Mouse (Mus musculus): Measurements from ENCODE around the gene Fryl. TPM values are rescaled to one million over a fixed set of nuclear protein-coding genes. Genes with fewer than 3 reads are reported as not detected.
"Not testable (repeated sequence)": the region's sequence is repeated elsewhere in the genome, so short reads cannot be mapped to it uniquely, and the experiment has no call there.

Gene Fryl
- polyA plus RNA-seq, 1 experiment from 2014 or later: 46.2 TPM

- Histone ChIP-seq H3K36me3 (replicated peaks) (no peaks in the 10 kb centered on the region), H3K27me3 (peaks cover 48% of the 10 kb centered on the region), H3K4me3 (replicated peaks) (no peak overlapping the region), H3K4me1 (replicated peaks) (0 out of 2 replicates have a peak, but pooled peaks cover 2% of the 10 kb centered on the region), H3K9ac (no peak overlapping the region), H3K27ac (replicated peaks) (no peak overlapping the region), H3K4me2 (no peak overlapping the region), H3K9me3 (replicated peaks) (no peaks in the 10 kb centered on the region)
- ATAC-seq (ENCODE audit: insufficient read depth): no peak
- 83% methylated on average over 5 of the region's 5 CpGs for WGBS (ENCODE audit: insufficient replicate concordance)
Measured at GRCm38 (mm10) chr5:73004046-73004445, 252.4 kb downstream of the Fryl start.

- not testable (repeated sequence) for ATAC-seq (ENCODE audit: insufficient read depth); H3K4me3 ChIP-seq (replicated peaks); H3K27me3 ChIP-seq; H3K4me1 ChIP-seq (replicated peaks); H3K27ac ChIP-seq (replicated peaks); H3K9ac ChIP-seq; H3K9me3 ChIP-seq (replicated peaks); H3K36me3 ChIP-seq (replicated peaks); H3K4me2 ChIP-seq
- WGBS (ENCODE audit: insufficient replicate concordance): 68% methylated on average over 1 of the region's 1 CpGs
Measured at GRCm38 (mm10) chr5:72998546-72998945, 257.9 kb downstream of the Fryl start.

GRCm38 (mm10) chr5:72995379-72995778 is 261.0 kb downstream of the Fryl start:
- H3K27ac ChIP-seq (replicated peaks): no peak overlapping the region
- H3K27me3 ChIP-seq: no peaks in the 10 kb centered on the region
- no peaks in the 10 kb centered on the region for H3K9me3 ChIP-seq (replicated peaks)
- 51% methylated on average over 10 of the region's 10 CpGs for WGBS (ENCODE audit: insufficient replicate concordance)
- H3K4me2 ChIP-seq: no peak overlapping the region
- no peaks in the 10 kb centered on the region for H3K4me1 ChIP-seq (replicated peaks)
- no peak overlapping the region for H3K4me3 ChIP-seq (replicated peaks)
- H3K36me3 ChIP-seq (replicated peaks): no peaks in the 10 kb centered on the region
- ATAC-seq (ENCODE audit: insufficient read depth): no peak
- H3K9ac ChIP-seq: no peak overlapping the region

- H3K4me1 ChIP-seq (replicated peaks): no peaks in the 10 kb centered on the region
- H3K9ac ChIP-seq: no peak overlapping the region
- H3K4me3 ChIP-seq (replicated peaks): no peak overlapping the region
- no peak overlapping the region for H3K27ac ChIP-seq (replicated peaks)
- 57% methylated on average over 2 of the region's 2 CpGs for WGBS (ENCODE audit: insufficient replicate concordance)
- no peak overlapping the region for H3K4me2 ChIP-seq
- no peaks in the 10 kb centered on the region for H3K27me3 ChIP-seq
- no peaks in the 10 kb centered on the region for H3K36me3 ChIP-seq (replicated peaks)
- no peak for ATAC-seq (ENCODE audit: insufficient read depth)
- H3K9me3 ChIP-seq (replicated peaks): no peaks in the 10 kb centered on the region
Measured at GRCm38 (mm10) chr5:72994928-72995327, 261.5 kb downstream of the Fryl start.

GRCm38 (mm10) chr5:72994424-72994823 is 262.0 kb downstream of the Fryl start:
- no peak for ATAC-seq (ENCODE audit: insufficient read depth)
- H3K9me3 ChIP-seq (replicated peaks): no peaks in the 10 kb centered on the region
- 66% methylated on average over 8 of the region's 8 CpGs for WGBS (ENCODE audit: insufficient replicate concordance)

GRCm38 (mm10) chr5:72992474-72992873 is 263.9 kb downstream of the Fryl start:
- no peak overlapping the region for H3K4me2 ChIP-seq
- no peaks in the 10 kb centered on the region for H3K36me3 ChIP-seq (replicated peaks)
- H3K4me1 ChIP-seq (replicated peaks): no peaks in the 10 kb centered on the region
- no peak overlapping the region for H3K4me3 ChIP-seq (replicated peaks)
- H3K9me3 ChIP-seq (replicated peaks): no peaks in the 10 kb centered on the region
- no peak overlapping the region for H3K9ac ChIP-seq
- no peaks in the 10 kb centered on the region for H3K27me3 ChIP-seq
- 38% methylated on average over 1 of the region's 1 CpGs for WGBS (ENCODE audit: insufficient replicate concordance)
- no peak overlapping the region for H3K27ac ChIP-seq (replicated peaks)
- ATAC-seq (ENCODE audit: insufficient read depth): no peak

More at GRCm38 (mm10) chr5:72994424-72994823, 262.0 kb downstream of the Fryl start:
- Histone ChIP-seq H3K36me3 (replicated peaks) (no peaks in the 10 kb centered on the region), H3K9ac (no peak overlapping the region), H3K4me1 (replicated peaks) (no peaks in the 10 kb centered on the region), H3K27me3 (no peaks in the 10 kb centered on the region), H3K27ac (replicated peaks) (no peak overlapping the region), H3K4me3 (replicated peaks) (no peak overlapping the region), H3K4me2 (no peak overlapping the region)

- Histone ChIP-seq H3K9ac (no peak overlapping the region), H3K4me2 (no peak overlapping the region), H3K36me3 (replicated peaks) (no peaks in the 10 kb centered on the region), H3K27me3 (no peaks in the 10 kb centered on the region), H3K4me1 (replicated peaks) (no peaks in the 10 kb centered on the region), H3K27ac (replicated peaks) (no peak overlapping the region), H3K4me3 (replicated peaks) (no peak overlapping the region), H3K9me3 (replicated peaks) (no peaks in the 10 kb centered on the region)
- ATAC-seq (ENCODE audit: insufficient read depth): no peak
- 67% methylated on average over 8 of the region's 8 CpGs for WGBS (ENCODE audit: insufficient replicate concordance)
Measured at GRCm38 (mm10) chr5:72989756-72990155, 266.7 kb downstream of the Fryl start.

- H3K4me3 ChIP-seq (replicated peaks): no peak overlapping the region
- H3K9me3 ChIP-seq (replicated peaks): no peaks in the 10 kb centered on the region
- no peak overlapping the region for H3K27ac ChIP-seq (replicated peaks)
- WGBS (ENCODE audit: insufficient replicate concordance): 71% methylated on average over 7 of the region's 7 CpGs
- no peaks in the 10 kb centered on the region for H3K27me3 ChIP-seq
- H3K9ac ChIP-seq: no peak overlapping the region
- no peak for ATAC-seq (ENCODE audit: insufficient read depth)
- H3K4me2 ChIP-seq: no peak overlapping the region
- H3K4me1 ChIP-seq (replicated peaks): no peaks in the 10 kb centered on the region
- H3K36me3 ChIP-seq (replicated peaks): no peaks in the 10 kb centered on the region
Measured at GRCm38 (mm10) chr5:72987786-72988185, 268.6 kb downstream of the Fryl start.

GRCm38 (mm10) chr5:72984091-72984490 is 272.3 kb downstream of the Fryl start:
- ATAC-seq (ENCODE audit: insufficient read depth): no peak
- H3K4me1 ChIP-seq (replicated peaks): no peaks in the 10 kb centered on the region
- H3K27ac ChIP-seq (replicated peaks): no peak overlapping the region
- no peak overlapping the region for H3K9ac ChIP-seq
- no peaks in the 10 kb centered on the region for H3K27me3 ChIP-seq
- H3K36me3 ChIP-seq (replicated peaks): no peaks in the 10 kb centered on the region
- no peaks in the 10 kb centered on the region for H3K9me3 ChIP-seq (replicated peaks)
- H3K4me3 ChIP-seq (replicated peaks): no peak overlapping the region
- 2% methylated on average over 2 of the region's 2 CpGs for WGBS (ENCODE audit: insufficient replicate concordance)
- no peak overlapping the region for H3K4me2 ChIP-seq

GRCm38 (mm10) chr5:72976539-72976938 is 279.9 kb downstream of the Fryl start:
- Histone ChIP-seq H3K4me2 (no peak overlapping the region), H3K4me3 (replicated peaks) (no peak overlapping the region), H3K27ac (replicated peaks) (no peak overlapping the region), H3K36me3 (replicated peaks) (peaks cover 9% of the 10 kb centered on the region; the same call in 1 of the 2 replicates), H3K9me3 (replicated peaks) (no peaks in the 10 kb centered on the region), H3K9ac (no peak overlapping the region), H3K27me3 (no peaks in the 10 kb centered on the region), H3K4me1 (replicated peaks) (no peaks in the 10 kb centered on the region)
- 68% methylated on average over 4 of the region's 4 CpGs for WGBS (ENCODE audit: insufficient replicate concordance)
- ATAC-seq (ENCODE audit: insufficient read depth): no peak

GRCm38 (mm10) chr5:72975996-72976395 is 280.4 kb downstream of the Fryl start:
- WGBS (ENCODE audit: insufficient replicate concordance): 72% methylated on average over 6 of the region's 6 CpGs
- peaks cover 9% of the 10 kb centered on the region; the same call in 1 of the 2 replicates for H3K36me3 ChIP-seq (replicated peaks)
- no peak for ATAC-seq (ENCODE audit: insufficient read depth)

GRCm38 (mm10) chr5:72974602-72975001 is 281.8 kb downstream of the Fryl start, which contains the start of gene Gm10135:
TSS of gene Gm10135 (minus strand) at chr5:72974702.
- Histone ChIP-seq H3K36me3 (replicated peaks) (peaks cover 9% of the 10 kb centered on the region; the same call in 1 of the 2 replicates), H3K9me3 (replicated peaks) (no peaks in the 10 kb centered on the region), H3K27ac (replicated peaks) (no peak within 1 kb of the TSS), H3K27me3 (no peaks in the 10 kb centered on the region), H3K4me2 (no peak within 1 kb of the TSS), H3K4me3 (replicated peaks) (no peak within 1 kb of the TSS), H3K4me1 (replicated peaks) (no peaks in the 10 kb centered on the region), H3K9ac (no peak within 1 kb of the TSS)
- no peak for ATAC-seq (ENCODE audit: insufficient read depth)
- WGBS (ENCODE audit: insufficient replicate concordance): 84% methylated on average over 7 of the region's 7 CpGs

More at GRCm38 (mm10) chr5:72975996-72976395, 280.4 kb downstream of the Fryl start:
- H3K4me1 ChIP-seq (replicated peaks): no peaks in the 10 kb centered on the region
- no peak overlapping the region for H3K9ac ChIP-seq
- H3K9me3 ChIP-seq (replicated peaks): no peaks in the 10 kb centered on the region
- no peak overlapping the region for H3K4me3 ChIP-seq (replicated peaks)
- H3K27me3 ChIP-seq: no peaks in the 10 kb centered on the region
- H3K27ac ChIP-seq (replicated peaks): no peak overlapping the region
- H3K4me2 ChIP-seq: no peak overlapping the region
